Mouse (Mus musculus) neural tube, embryonic 10.5 days (tissue): Measurements from ENCODE around the gene Tgfbr3.

Source experiments
- DNase-seq: peaks from one replicate; pipeline ENCODE4 v3.0.0-alpha.2; 2017; ENCODE audit warnings: low spot score; ENCODE audit errors: extremely low spot score

Tgfbr3 gene

DNA sequence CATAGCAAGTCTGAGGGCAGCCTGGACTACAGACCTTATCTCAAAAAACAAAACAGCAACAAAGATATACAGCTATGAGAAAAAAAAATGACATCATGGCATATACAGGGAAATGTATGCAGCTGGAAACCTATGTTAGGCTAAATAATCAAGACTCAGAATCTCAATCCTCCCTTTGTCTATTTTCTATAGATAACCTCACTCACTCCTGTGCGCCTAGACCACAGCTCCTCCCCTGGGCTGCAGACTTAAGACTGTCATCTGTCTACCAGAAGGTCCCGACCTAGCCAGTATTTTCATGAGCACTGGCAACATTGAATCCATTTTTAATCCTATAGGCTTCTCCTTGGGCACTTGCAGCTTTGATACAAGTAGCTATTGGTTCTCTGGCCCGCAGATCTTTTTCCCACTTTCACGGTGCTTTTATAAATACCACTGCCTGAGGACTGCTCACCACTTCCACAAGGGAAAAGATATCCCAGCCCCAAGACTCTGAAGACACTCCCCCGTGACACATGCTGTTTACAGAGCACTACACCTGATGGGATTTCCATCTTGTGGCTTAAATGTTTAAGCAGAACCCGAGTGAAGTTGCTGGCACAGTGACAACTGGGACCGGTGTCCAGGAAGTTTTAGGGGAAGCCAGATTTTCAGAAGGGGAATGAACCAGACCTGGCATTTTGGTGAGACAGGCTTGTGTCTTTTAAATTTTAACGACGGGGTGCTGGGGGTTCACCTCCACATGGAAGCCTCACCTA lies 138.7 kb downstream of the Tgfbr3 start:
- no peak for DNase-seq

DNA sequence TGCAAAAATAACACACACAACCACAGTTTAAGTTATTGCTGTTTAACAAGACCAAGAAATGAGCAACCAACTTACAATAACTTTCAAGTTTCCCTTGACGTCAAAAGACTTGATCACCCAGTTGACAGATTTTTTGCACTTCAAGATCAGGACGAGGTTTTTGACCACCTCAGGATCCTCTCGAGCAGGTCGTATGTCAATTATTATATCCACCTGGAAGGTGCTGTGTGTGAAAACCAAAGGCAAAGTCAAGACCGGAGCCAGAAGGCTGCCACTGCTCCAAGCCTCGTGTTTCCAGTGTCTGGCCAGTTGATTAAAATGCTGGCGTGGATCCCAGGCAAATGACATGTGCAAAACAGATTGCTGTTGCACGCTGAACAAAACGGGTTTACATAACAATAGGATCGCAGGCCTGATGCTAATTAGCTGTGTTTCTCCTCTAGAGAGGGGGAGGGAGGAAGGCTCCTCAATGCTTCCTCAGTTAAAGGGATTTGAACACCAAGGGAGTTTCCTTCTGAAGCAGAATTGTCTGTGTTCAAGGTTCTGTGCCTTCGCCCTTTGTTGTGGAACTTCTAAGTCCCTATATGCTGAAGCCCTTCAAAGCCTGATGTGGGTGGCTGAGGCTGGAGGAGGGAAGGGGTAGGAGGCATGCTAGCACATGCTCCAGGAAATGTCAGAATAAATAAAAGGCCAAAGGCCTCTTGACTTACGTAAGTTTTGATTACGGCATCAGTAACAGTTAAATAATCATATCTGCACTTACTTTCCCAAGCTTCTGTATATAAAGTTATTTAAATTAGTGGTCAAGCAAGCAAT lies 141.3 kb downstream of the Tgfbr3 start:
- DNase-seq: no peak

DNA sequence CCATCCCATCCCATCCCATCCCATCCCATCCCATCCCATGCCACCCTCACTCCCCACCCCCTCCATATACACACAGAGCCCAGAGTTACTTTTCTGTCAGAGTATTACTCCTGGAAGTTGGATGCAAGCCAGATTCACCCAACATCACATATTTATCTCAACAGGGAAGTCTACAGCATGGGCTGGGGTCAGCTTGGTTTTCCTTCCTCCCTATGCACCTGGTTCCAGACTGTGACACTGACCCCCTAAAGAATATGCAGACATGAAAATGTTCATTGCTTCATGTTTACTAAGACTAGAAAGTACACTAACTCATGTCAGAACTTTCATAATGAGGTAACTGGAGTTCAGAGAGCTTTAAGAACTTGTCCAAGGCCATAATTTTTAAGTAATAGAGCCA lies 142.0 kb downstream of the Tgfbr3 start:
- DNase-seq: no peak

DNA sequence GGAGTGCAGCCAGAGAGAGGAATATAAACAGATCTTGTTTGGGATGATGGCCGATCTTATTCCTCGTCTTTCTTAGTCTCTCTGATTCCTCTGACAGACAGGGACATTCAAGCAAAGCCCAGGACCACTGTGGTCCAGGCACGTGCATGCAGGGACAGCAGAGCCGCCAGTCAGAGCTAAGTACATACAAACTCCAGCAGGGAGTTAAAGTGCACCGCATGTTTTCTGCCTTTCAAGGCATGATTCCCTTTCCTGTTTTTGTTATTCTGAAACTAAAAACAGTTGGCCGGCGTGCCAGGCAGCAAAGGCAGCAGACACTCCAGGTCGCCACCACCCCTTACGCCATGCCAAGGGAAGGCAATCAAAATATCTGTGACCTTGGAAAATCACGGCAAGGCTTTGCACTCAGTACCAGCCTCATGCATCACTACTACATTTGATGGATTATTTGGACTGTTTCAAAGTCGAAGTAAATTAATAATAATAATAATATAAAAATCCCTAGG lies 143.3 kb downstream of the Tgfbr3 start:
- no peak for DNase-seq

DNA sequence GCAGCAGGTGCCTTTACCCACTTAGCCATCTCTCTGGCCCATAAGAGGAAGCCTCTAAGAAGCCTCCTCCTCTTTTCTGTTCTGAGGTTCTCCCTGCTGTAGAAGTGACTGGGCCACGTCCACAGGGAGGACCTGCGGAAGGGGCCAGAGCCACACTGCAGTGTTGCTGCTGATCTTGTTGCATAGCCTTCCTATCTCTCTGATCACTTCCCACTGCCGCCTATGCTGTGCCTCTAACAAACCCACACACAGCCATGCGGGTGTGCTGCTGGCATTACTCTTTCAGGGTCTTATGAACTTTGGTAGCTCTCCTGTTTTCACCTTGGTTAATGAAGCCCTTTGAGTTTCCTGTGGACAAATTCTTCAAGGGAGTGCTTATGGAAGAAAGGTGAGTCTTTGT lies 144.3 kb downstream of the Tgfbr3 start:
- no peak for DNase-seq

DNA sequence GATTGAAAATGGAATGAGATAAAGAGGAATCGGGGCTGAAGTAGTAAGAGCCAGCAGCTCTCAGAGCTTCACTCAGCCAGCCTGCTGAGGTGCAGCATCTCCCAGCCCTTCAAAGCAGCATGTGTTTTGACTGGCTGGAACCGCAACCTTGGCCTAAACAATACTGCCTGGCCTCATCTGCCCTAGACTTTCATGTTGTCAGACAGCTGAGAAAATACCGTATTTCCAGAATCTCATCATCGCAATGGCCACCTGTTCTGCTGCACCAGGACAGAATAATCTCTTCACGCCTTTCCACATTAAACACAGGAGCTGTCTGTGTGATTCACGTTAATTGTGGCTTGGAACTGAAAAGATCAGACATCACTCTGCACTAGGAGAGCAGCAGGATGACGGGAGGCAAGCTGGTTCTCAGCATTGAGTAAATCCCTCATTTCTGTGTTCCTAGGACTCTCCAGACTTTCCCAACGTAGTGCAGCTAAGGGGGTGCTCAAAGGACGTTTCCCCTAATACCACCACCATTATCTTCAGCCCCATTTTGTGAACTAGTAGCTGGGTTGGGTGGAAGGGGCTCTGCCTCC lies 145.1 kb downstream of the Tgfbr3 start:
- no peak for DNase-seq

DNA sequence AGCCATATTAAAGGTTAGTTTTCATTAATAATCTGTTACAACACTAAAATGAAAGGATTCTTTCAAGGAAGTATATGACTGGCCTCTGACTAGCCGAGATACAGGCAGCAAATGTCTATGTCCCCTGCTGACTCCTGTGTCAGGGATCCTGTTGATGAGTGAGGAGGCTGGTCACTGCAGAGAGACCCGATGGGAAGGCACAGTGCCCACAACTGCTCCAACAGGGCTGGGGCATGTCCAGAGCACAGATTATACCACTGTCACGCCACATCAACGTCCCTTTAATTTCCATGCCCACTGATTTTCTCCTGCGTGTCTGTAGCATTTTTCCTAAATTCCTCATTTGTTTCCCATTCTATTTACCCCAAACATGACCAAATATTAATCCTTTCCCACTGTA lies 146.0 kb downstream of the Tgfbr3 start:
- no peak for DNase-seq

DNA sequence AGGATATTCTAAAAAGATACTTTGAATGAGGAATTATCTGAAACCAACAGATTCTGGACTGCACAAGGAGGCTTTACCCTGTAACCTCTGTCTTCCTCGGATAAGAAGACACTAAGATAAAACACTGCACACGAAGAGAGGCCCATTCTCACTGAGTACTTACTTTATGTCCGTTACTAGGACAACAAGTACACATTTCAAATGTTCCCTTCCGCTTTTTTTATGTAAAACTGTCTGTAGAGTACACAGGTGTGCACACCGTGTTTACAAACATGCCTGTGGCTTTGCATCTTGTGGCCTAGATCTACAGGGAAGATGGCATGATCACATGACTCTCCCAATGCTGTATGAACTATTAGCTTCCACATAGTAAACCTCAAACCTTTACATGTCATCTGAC lies 146.6 kb downstream of the Tgfbr3 start:
- no peak for DNase-seq

DNA sequence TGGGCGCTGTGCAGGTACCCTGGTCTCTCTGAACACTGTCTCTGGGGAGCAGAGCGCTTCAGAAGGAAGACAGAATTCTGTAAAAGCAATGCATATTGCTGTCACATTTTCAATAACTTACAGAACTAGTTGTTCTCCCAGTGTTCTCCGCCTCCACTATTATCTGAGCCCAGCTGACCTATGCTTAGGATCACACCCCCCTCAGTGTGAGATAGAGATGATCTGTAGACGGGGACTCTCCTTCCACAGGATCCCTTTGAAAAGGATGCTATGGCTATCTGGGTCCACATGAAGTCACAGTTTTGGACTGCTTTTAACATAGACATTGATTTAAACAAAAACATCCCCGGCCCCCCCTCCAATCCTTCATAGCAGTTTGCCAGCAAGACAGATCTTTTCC lies 148.1 kb downstream of the Tgfbr3 start:
- DNase-seq: no peak

DNA sequence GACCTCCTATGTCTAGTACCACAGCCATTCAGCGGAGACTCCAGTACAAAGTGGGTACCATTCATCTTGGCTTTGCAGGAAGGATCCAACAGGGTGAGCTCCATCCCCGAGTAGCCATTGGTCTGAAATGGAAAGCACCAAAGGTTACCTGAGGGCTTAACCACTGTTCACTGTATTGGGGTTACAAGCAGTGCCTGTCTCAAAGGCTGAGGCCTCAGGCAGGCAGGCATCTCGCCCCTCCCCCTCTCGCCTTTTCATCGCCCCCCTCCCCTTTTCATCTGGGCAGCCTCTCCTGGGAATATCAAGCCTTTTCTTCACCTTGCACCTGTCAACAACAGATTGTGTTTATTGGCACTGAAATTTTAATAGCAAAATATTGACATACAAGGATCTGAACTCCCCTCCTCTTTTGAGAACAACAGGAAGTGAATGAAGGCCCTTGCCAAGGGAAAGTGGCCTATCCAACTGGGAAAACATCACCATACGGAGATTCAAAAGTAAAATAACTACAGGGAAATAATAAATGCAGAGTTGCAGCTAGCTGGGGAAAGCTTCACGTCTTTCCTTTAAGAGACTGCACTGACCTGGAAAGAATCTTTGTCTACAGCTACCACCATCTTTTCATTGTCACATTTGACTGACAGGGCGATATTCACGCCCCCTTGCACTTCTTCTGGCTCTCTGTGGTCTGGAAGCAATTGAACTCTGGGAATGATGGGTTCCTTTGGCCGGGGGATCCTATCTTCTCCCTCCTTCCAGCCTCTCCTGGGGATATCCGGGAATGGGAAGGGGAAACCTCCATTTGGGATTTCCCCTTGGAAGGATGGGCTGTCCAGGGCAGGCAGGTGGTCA lies 149.4 kb downstream of the Tgfbr3 start:
- no peak for DNase-seq

DNA sequence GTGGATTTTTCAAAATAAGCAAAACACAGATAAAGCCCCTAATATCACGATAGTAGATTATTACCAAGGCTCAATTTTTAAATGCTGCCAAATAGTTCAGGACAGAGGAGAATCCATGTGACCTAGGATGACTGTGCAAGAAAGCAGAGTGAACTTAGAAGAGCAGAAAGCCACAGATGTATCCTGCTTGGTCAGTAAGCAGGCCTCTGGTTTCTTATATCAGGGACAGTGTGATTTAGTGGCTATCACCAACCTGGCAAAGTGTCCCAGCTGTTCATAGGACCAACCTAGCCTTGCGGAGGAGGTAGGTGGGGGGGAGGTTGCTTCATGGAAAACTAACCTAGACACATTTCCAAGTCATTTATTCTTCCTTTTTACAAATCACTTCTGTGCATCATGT lies 156.1 kb downstream of the Tgfbr3 start:
- DNase-seq: no peak

DNA sequence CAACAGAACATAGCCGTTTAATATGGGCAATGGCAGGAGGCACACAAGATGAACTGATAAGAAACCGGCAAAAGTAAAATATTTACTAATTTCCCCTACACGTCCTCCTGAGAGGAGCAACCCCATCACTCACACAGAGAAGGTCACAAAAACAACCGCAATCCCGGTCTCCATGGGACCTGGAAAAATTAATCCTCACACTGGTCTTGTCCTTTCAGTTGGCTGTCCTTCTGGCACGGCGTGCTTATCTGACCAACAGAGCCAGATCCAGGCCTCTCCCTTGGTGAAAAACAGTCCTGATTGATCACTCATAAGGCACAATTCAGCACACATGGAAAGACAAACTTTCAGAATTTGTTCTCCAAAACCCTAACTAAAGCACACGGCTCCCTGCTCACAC lies 157.2 kb downstream of the Tgfbr3 start:
- no peak for DNase-seq

DNA sequence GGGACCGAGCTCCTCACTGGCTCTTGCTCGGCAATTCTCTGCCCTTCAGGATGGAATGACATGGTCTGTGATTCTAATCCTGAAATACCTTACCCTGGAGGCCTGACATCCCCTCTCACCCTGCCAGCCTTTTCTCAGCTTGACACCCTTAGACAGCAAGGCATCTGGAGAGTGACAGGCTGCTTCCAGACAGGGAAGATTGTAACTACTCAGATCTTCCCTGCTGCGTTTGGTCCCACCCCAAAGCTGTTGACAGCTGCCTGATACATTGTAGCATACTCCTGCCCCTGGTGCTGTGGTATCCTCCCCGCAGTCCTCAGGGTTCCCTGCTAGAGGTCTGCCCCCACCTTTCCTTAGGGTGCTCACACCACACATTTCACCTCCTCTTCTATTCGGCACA lies 160.1 kb downstream of the Tgfbr3 start:
- no peak for DNase-seq

DNA sequence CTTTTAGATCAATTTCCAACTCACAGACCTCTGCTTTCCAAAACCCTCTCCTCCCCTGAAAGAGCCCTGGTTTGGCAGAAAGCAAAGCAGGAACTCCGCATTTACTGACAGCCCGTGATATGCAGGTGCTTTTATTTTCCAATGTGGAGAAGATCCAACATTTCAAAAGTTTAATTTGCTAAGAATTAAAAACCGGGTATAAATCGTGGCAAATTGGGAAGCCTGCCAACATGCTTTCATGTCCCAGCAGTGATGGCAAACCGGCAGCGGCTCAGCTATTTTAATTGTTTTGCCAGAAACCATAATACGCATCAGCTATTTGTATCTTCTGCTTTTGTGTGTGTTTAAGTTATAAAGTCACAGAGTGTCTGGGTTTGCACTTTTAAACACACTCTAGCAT lies 162.9 kb downstream of the Tgfbr3 start:
- no peak for DNase-seq

DNA sequence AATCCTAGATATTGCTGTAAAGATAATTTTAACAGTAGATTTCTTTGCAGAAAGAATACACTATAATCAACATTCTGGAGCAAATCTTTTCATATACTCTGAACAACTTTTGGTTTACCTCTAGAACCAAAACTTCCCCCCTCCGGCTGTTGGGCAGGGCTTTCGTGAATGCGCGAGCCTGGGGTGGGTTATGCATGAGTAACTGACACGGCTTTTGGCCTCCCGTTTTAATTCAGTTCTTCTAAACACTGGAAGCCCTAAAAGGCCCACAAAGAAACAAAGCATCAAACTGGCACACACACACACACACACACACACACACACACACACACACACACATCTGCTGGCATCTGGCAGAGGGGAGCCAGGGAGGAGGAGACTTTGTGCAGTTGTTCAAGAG lies 164.3 kb downstream of the Tgfbr3 start:
- DNase-seq: no peak

DNA sequence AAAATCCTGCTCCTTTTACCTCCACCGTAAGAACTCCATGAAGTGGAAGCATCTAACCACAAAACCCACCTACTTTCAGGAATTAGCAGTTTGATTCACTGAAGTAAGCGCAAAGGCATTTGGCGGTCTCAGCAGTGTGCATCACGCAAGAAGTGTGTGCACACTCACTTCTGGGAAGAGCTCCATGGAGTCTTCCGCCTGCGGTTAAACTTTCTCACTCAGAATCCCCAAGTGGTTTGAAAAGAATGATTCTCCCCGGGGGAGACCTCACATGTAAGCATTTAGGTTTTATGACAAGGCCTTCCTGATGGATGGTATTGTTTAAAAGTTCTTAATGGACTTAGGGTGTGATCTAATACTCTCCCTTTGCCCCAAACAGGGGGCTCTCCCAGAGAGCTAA lies 164.9 kb downstream of the Tgfbr3 start:
- DNase-seq: no peak

DNA sequence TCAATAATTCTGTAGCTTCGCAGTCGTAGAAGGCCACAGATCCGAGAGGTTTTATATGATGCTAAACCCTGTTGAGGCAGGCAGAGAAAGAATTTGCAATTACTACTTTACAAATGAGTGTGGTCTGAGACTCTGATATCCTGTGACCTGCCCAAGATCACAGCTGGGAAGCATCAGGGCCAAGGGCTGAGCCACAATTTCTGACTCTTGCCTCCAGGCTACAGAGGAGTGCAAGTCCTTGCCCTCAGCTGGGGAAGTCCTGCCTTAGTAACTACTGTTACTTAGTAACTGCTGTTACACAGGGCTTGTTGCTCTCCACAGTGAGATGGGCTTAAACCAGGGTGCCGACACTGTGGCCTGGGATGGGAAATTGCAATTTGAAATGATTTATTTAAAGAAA lies 166.8 kb downstream of the Tgfbr3 start:
- DNase-seq: no peak

DNA sequence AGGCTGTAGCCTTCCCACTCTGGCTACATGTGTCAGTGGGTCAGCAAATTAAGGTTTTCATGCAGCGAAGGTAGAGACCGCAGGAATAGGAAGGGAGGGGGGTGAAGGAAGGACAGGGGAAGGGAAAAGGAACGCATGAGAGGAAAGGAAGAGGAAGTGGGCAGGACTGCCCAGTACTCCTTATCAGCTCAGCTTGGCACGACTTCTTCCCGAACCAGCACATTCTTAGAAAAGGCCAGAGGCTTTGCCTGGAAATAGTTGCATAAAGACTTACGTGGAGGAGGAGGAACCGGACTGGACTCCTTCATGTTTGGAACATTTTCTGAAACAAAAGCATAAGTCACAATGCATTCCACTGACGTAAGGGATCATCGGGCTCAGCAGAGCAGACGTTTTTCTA lies 168.3 kb downstream of the Tgfbr3 start:
- no peak for DNase-seq

DNA sequence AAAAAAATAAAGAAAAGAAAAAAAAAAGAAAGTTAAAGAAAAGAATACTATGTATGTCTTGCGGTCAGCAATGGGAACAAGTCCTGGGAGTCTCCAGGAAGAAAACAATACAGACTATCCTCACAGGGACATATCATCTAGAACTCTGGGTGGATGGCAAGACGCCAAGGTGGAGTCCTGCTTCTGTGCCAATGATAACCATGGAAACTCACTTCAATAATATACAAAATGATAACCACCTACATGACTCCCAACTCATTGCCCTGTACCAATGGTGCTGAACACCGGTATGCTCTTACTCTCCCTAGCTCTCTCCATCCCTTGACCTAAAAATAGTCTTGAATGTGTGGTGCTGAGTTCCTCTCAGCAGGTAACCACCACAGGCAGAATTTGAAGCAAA lies 168.8 kb downstream of the Tgfbr3 start:
- DNase-seq: no peak

DNA sequence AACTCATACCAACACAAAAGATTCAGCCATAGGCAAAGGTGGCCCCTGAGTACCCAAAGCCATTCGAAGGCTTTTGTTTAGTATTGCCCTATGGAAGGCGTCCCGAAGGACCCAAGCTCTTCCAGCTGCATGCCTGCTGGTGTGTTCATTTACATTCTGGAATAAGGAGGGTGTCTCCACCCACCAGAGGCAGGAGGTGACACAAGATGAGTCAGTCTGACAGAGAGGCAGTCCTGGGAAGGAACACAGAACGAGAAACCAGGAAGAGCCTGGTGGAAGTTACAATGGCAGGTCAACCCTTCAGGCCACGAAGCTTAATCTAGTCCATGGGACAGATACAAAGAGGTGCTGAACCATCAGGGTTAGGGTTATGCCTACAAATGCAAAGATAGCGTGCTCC lies 169.5 kb downstream of the Tgfbr3 start:
- DNase-seq: no peak

DNA sequence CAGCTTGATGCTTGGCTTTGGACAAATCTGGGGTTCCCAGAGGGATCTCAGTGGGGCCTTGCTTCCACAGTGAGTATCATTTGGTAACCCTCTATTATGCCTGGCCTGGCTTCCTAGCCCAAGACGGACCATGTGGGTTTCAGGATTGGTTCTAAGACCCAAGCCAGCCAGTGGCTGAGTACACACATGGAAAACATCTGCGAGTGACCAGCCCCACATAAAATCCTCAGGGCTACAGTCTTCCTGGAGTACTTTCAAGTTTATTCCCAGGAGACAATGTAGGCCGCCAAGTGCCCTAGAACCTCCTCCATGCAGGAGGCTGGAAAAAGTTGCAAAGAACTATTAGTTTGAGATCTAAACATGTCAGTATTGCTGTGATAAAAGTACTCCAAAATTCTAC lies 172.6 kb downstream of the Tgfbr3 start:
- DNase-seq: no peak
